Mouse (Mus musculus) lung, postnatal 0 days (tissue): ENCODE data around the gene Crlf3. TPM values are rescaled to one million over a fixed set of nuclear protein-coding genes. Genes with fewer than 3 reads are reported as not detected.

Experiments used
- ATAC-seq: fragments of 200-750 bp; cut with Nextera tagmentation; 2 replicates; pipeline ENCODE4 v1.8.0; 2017; ENCODE audit warnings: moderate library complexity
- DNase-seq: peaks from one replicate; pipeline ENCODE4 v3.0.0-alpha.2; 2016; ENCODE audit warnings: low spot score
- H3K27ac ChIP-seq: fragments of 300-500 bp; sonication (generic); 2 replicates; pipeline ENCODE4 v1.5.1; 2014; ENCODE audit warnings: antibody characterized with exemption, mild to moderate bottlenecking, low read length, mixed read lengths
- H3K27me3 ChIP-seq: fragments of 300-500 bp; sonication (generic); replicated peaks from 2 replicates; pipeline ENCODE4 v1.6.1; 2014; ENCODE audit warnings: low read length, mixed read lengths; ENCODE audit not compliant: insufficient read depth
- H3K36me3 ChIP-seq: fragments of 300-500 bp; sonication (generic); 2 replicates; pipeline ENCODE4 v1.6.1; 2014; ENCODE audit warnings: low read length, mixed read lengths; ENCODE audit not compliant: insufficient read depth
- H3K4me1 ChIP-seq: fragments of 300-500 bp; sonication (generic); 2 replicates; pipeline ENCODE4 v1.6.1; 2014; ENCODE audit warnings: antibody characterized with exemption, low read depth, low read length, mixed read lengths; ENCODE audit not compliant: insufficient read depth
- H3K4me2 ChIP-seq: fragments of 300-500 bp; sonication (generic); replicated peaks from 2 replicates; pipeline ENCODE4 v1.6.1; 2014; ENCODE audit warnings: low read depth, mild to moderate bottlenecking, low read length, moderate library complexity, mixed read lengths
- H3K4me3 ChIP-seq: fragments of 300-500 bp; sonication (generic); 2 replicates; pipeline ENCODE4 v1.5.1; 2014; ENCODE audit warnings: low read depth, low read length
- H3K9ac ChIP-seq: fragments of 300-500 bp; sonication (generic); replicated peaks from 2 replicates; pipeline ENCODE4 v1.6.1; 2014; ENCODE audit warnings: low read depth, mild to moderate bottlenecking
- H3K9me3 ChIP-seq: fragments of 300-500 bp; sonication (generic); 2 replicates; pipeline ENCODE4 v1.6.1; 2016; ENCODE audit warnings: low read length, mixed read lengths
- CTCF ChIP-seq: IDR thresholded peaks from 2 replicates; pipeline ENCODE4 v1.5.1; 2016; ENCODE audit warnings: antibody characterized with exemption, mild to moderate bottlenecking
- EP300 ChIP-seq: IDR thresholded peaks from 2 replicates; pipeline ENCODE4 v1.6.1; 2016; ENCODE audit warnings: antibody characterized with exemption, mild to moderate bottlenecking, control low read depth
- WGBS: fragments of 180-500 bp; shearing (Covaris S2); extraction: QIAGEN DNeasy Blood & Tissue Kit; methylation state at CpG from one replicate; pipeline ENCODE4 v1.1.7; 2014; 5-methylcytosine and 5-hydroxymethylcytosine counted together
- polyA plus RNA-seq: library from polyadenylated mRNA; unstranded; fragments of >200 nt; fragmentation: Nextera tagmentation; extraction: Ambion mirVana; gene quantifications from 2 replicates; pipeline ENCODE4 v1.2.1, GENCODE M21; 2015

Crlf3 gene
- polyA plus RNA-seq, 1 experiment from 2014 or later: 42.4 TPM

- no peaks in the 10 kb centered on the region for H3K9me3 ChIP-seq
- peak overlapping the region; percentile 96; the same call in 1 of the 2 replicates for H3K9ac ChIP-seq
- H3K36me3 ChIP-seq: no peaks in the 10 kb centered on the region
- H3K4me2 ChIP-seq: peak overlapping the region; percentile 74
- WGBS: 45% methylated on average over 6 of the region's 6 CpGs
- H3K27me3 ChIP-seq: no peaks in the 10 kb centered on the region
- H3K4me3 ChIP-seq: peak overlapping the region; percentile 95
- peaks cover 7% of the 10 kb centered on the region; the same call in 1 of the 2 replicates for H3K4me1 ChIP-seq
- ATAC-seq: no peak
- DNase-seq: no peak
- TF ChIP-seq EP300: no peak
- TF ChIP-seq CTCF: no peak
- H3K27ac ChIP-seq: peak overlapping the region; percentile 97
Measured at GRCm38 (mm10) chr11:80079751-80080150, 1.0 kb downstream of the Crlf3 start.

- H3K27ac ChIP-seq: peak overlapping the region; percentile 47; the same call in 1 of the 2 replicates
- no peaks in the 10 kb centered on the region for H3K36me3 ChIP-seq
- H3K4me3 ChIP-seq: no peak overlapping the region
- no peak for TF ChIP-seq EP300
- no peak for TF ChIP-seq CTCF
- H3K4me1 ChIP-seq: peaks cover 7% of the 10 kb centered on the region; the same call in 1 of the 2 replicates
- 19% methylated on average over 1 of the region's 1 CpGs for WGBS
- ATAC-seq (no peak), DNase-seq (peak; percentile 30)
- H3K9ac ChIP-seq: no peak overlapping the region
- H3K9me3 ChIP-seq: no peaks in the 10 kb centered on the region
- H3K4me2 ChIP-seq: no peak overlapping the region; the same call in 1 of the 2 replicates
- no peaks in the 10 kb centered on the region for H3K27me3 ChIP-seq
Measured at GRCm38 (mm10) chr11:80078831-80079230, 2.0 kb downstream of the Crlf3 start.

- TF ChIP-seq EP300 (no peak), CTCF (no peak)
- Histone ChIP-seq H3K4me1 (peaks cover 7% of the 10 kb centered on the region; the same call in 1 of the 2 replicates), H3K4me2 (no peak overlapping the region; the same call in 1 of the 2 replicates), H3K9me3 (no peaks in the 10 kb centered on the region), H3K27ac (peak overlapping the region; percentile 47), H3K4me3 (no peak overlapping the region), H3K27me3 (no peaks in the 10 kb centered on the region), H3K9ac (no peak overlapping the region), H3K36me3 (no peaks in the 10 kb centered on the region)
- ATAC-seq: no peak
- 54% methylated on average over 13 of the region's 14 CpGs for WGBS
- DNase-seq: peak; percentile 36
Measured at GRCm38 (mm10) chr11:80077784-80078545, 2.8 kb downstream of the Crlf3 start.

GRCm38 (mm10) chr11:80075608-80076277 is 5.0 kb downstream of the Crlf3 start:
- no peaks in the 10 kb centered on the region for H3K36me3 ChIP-seq

GRCm38 (mm10) chr11:80072365-80072764 is 8.4 kb downstream of the Crlf3 start:
- H3K9ac ChIP-seq: no peak overlapping the region
- no peaks in the 10 kb centered on the region for H3K27me3 ChIP-seq
- H3K4me1 ChIP-seq: peaks cover 4% of the 10 kb centered on the region; the same call in 1 of the 2 replicates
- no peak for ATAC-seq
- no peak overlapping the region for H3K4me2 ChIP-seq
- WGBS: 71% methylated on average over 3 of the region's 3 CpGs
- H3K27ac ChIP-seq: no peak overlapping the region
- TF ChIP-seq CTCF (no peak), EP300 (no peak)
- DNase-seq: no peak
- no peaks in the 10 kb centered on the region for H3K9me3 ChIP-seq
- H3K36me3 ChIP-seq: no peaks in the 10 kb centered on the region
- H3K4me3 ChIP-seq: no peak overlapping the region

More at GRCm38 (mm10) chr11:80075608-80076277, 5.0 kb downstream of the Crlf3 start:
- WGBS: 88% methylated on average over 5 of the region's 5 CpGs
- H3K27me3 ChIP-seq: no peaks in the 10 kb centered on the region
- no peak for TF ChIP-seq EP300
- no peak for TF ChIP-seq CTCF
- no peaks in the 10 kb centered on the region; the same call in 1 of the 2 replicates for H3K4me1 ChIP-seq
- H3K27ac ChIP-seq: no peak overlapping the region
- H3K4me2 ChIP-seq: no peak overlapping the region
- no peak for DNase-seq
- H3K4me3 ChIP-seq: no peak overlapping the region
- ATAC-seq: no peak
- no peak overlapping the region for H3K9ac ChIP-seq
- no peaks in the 10 kb centered on the region for H3K9me3 ChIP-seq

- DNase-seq: no peak
- H3K36me3 ChIP-seq: no peaks in the 10 kb centered on the region
- 96% methylated on average over 2 of the region's 2 CpGs for WGBS
Measured at GRCm38 (mm10) chr11:80071039-80071438, 9.8 kb downstream of the Crlf3 start.

More at GRCm38 (mm10) chr11:80071039-80071438, 9.8 kb downstream of the Crlf3 start:
- no peak overlapping the region for H3K4me3 ChIP-seq
- no peaks in the 10 kb centered on the region for H3K27me3 ChIP-seq
- no peak overlapping the region for H3K4me2 ChIP-seq
- ATAC-seq: no peak
- H3K4me1 ChIP-seq: peaks cover 4% of the 10 kb centered on the region; the same call in 1 of the 2 replicates
- no peak overlapping the region for H3K9ac ChIP-seq
- H3K27ac ChIP-seq: no peak overlapping the region
- no peak for TF ChIP-seq EP300
- no peak for TF ChIP-seq CTCF
- no peaks in the 10 kb centered on the region for H3K9me3 ChIP-seq
